Mouse (Mus musculus) bone marrow macrophage, adult 2 months (primary cell): ENCODE data around the gene Ttc6.

Source experiments
- CTCF ChIP-seq: IDR thresholded peaks from 2 replicates; pipeline ENCODE4 v1.5.1; 2012; ENCODE audit warnings: low read depth, mild to moderate bottlenecking, low read length, moderate library complexity
- POLR2A ChIP-seq: IDR thresholded peaks from 2 replicates; pipeline ENCODE4 v1.6.1; 2012; ENCODE audit warnings: mild to moderate bottlenecking, low read depth, low read length, borderline replicate concordance

- no peak for TF ChIP-seq CTCF
- no peak for TF ChIP-seq POLR2A
Observed at GRCm38 (mm10) chr12:57548981-57549666, 14.8 kb upstream of the Ttc6 start.
